Mouse (Mus musculus) thymus, postnatal 0 days (tissue): ENCODE measurements around the gene Serinc3. TPM values are rescaled to one million over a fixed set of nuclear protein-coding genes. Genes with fewer than 3 reads are reported as not detected.
A peak's percentile ranks its signal among the peaks of the same experiment; 100 is the strongest.
"Not testable (repeated sequence)": the region's sequence is repeated elsewhere in the genome, so short reads cannot be mapped to it uniquely, and the experiment has no call there.

Source experiments
- DNase-seq: peaks from one replicate; pipeline ENCODE4 v3.0.0-alpha.2; 2015; ENCODE audit warnings: low spot score
- polyA plus RNA-seq: library from polyadenylated mRNA; unstranded; fragments of >200 nt; fragmentation: Nextera tagmentation; extraction: Ambion mirVana; gene quantifications from 2 replicates; pipeline ENCODE4 v1.2.1, GENCODE M21; 2015

The Serinc3 gene
- polyA plus RNA-seq, 1 experiment from 2014 or later = 74.1 TPM

DNA sequence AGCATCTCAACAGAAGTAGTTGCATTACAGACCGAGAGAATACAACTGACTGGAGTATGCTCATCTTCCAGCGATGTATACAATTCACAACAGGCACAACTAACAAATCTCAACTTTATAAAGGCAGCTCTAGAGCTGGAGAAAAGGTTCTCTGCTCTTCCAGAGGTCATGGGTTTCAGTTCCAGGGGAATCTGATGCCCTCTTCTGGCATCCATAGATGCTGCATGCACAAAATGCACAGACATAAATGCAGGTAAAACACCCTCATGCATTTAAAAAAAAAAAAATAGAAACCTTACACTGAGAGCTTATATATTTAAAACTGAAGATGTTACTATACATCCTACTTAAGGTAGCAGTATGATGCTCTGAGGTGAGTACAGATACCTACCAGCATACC is 13.2 kb downstream of the Serinc3 start:
- no peak for DNase-seq

DNA sequence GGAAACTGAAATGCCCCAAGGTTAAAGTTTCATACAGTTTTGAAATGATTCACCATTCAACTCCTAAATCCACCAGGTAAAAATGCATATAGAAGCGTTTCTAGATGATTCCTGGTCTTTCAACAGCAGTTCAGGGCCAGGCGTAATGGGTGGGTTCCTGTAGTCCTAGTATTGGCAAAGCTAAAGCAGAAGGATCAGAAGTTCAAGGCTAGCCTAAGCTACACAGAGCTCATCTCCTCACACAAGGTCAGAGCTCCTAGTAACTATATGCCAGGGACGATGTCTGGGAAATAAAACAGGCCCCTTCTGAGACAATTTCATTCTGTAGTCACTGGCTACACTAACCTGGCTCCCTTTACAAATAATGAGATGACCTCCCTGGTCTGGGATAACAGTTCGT is 13.7 kb downstream of the Serinc3 start:
- no peak for DNase-seq

DNA sequence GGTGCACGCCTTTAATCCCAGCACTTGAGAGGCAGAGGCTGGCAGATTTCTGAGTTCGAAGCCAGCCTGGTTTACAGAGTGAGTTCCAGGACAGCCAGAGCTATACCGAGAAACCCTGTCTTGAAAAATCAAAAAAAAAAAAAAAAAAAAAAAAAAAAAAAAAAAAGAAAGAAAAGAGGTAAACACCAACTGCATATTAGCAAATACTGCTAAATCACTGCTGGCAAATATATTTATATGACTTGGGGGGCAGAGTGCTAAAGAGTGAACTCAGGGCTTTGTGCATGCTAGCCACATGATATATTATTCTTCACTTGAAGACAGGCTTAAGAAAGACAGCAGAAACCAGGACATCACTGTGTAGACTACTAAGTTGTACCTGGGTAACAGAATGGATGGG is 23.5 kb downstream of the Serinc3 start:
- DNase-seq = not testable (repeated sequence)

DNA sequence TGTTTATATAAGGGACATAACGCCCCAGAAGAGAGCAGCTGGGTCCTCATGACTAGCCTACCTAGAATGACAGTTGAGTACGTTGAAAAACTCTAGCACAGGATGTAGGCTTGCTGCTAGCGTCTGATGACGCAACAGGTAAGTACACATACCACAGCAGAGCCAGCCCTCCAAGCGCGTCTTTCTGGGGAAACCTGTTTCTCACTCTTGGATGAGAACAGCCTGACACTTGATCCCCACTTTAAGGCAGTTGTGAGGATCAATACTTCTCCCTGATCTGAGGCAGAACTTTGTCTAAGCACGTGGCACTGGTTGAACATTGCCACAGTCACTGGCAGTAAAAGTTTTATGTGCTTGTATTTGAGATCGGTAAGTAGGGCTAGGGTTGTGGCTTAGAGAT is 24.5 kb downstream of the Serinc3 start:
- DNase-seq = no peak

DNA sequence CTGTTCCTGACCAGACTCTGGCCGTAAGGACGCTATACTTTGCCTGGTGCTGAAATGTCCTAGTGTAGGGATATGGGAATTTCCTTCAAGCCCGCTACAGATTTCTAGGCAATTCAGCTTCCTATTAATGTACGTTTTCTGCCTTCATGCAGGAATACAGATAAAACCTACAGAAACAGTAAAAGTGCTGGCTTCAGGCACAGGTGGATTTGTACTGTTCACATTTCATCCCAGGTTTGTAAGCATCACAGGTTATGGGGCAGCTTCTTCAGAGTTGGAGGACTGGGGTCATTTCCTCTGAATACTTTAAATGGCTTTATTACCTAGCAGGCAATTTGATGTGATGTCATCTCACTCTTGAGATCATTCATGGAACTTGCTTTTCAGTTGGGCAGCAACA is 27.1 kb downstream of the Serinc3 start:
- DNase-seq = no peak

DNA sequence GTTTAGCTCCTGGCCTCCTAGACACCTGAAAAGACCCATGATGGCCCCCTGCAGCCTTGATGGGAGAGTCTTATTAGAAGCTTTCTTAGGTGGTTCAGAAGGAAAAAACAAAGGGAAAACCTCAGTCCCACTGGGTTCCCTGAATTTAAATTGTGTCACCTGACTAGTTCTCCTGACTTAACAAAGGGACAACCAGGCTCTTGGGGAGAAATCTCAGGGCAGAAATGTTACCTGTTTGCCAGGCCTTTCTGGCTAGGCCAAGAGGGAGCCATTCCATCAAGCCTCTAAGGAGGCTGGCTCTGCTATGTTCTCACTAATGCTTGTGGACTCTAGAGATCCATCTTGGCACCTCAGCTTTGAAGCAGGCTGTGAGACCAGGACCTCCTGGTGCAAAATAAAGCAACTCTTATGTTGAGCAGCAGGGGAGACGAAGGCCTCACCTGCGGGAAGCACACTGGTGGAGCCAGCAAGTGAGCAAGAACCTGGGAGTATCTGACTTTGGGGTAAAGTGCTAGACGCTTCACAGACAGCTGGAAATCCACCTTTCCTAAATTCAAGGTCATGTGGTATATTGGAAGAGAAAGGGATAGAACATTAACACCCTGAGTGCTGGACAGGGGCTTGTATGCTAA is 27.6 kb downstream of the Serinc3 start:
- no peak for DNase-seq

DNA sequence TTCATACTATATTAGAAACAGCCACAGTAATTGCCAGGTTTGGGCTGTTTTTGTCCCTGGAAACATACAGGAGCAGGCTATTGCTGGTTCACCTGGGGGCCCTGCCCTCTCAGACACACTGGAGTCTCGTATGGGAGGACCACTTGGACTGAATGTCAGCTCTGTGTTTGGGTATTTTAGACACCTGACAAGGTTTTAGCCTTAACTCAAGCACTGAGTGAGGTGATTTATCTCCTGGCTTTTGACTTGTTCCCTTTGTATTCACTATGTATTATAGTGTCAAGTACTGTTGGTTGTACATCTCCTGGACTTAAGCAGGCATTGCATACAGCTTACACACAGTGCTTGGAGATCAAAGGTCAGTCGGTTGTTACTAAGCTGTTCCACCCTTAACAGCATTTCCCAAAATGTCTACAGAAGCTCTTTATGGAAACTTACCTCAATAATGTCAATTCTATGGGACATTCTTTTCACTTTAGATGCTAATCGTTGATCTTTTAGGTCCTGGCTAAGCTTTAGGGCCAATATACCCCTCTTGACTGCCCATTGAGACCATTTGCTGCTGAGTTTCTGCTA is 28.2 kb downstream of the Serinc3 start:
- no peak for DNase-seq

DNA sequence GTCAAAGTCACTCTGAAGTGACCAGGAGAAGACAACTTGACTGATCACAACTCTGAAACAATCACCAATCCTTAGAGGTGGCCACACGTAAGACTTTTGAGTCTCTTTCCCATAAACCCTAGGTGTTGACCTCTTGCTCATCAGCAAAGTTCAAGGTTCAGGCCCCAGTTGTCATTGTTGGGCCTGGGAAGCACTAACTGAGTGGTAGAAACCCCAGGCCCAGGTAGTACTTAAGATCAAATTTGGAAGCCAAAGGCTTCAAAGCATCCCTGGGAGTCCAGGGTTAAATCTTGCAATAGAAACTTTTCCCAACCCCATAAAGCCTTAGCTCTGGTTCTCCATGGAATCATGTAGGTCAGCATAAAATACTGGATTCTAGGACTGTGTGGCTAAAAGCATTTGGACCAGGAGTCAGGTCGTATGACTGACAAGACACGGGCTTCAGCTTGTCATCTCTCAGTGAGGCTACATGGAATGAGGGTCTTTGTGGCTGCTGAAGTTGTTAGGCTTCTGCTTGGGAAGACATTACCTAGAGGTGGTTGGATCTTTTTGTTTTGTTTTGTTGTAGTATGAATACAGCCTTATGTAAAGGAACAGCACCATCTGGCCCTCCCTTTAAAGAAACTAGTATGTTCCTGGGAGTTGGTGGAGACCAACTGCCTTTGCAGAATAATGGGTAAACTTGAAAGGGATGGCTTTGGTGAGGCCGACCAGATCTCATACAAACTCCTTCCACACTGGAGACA is 28.9 kb downstream of the Serinc3 start:
- no peak for DNase-seq

DNA sequence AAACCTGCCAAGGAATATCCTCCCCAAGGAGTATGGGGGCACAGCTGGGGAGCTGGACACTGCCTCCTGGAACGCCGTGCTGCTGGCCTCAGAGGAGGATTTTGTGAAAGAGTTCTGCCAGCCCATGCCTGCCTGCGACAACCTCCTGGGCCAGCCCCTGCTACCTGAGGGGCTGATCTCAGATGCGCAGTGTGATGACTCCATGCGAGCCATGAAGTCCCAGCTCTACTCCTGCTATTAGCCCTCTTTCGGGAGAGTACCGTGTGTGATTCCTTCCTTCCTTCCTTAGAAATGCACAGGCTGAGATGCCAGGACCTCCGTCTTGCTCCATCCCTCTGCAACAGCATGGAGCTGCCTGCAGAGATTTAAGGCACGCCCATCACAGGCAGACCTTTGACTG is 29.5 kb downstream of the Serinc3 start:
- no peak for DNase-seq

DNA sequence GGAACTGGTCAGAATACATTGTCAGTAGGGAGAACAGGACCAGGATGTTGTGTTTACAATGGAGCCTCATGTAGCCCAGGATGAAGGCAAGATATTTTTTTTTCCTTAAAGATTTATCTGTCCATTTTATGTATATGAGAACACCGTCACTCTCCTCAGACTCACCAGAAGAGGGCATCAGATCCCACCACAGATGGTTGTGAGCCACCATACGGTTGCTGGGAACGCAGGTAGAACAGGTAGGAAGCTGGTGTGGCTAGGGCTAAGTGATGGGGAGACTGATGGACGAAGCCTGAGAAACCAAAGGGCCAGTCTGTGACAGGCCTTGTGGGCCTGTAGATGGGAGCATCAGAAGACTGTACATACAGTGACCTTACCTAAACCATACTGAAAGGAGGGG is 30.9 kb downstream of the Serinc3 start:
- DNase-seq = no peak

DNA sequence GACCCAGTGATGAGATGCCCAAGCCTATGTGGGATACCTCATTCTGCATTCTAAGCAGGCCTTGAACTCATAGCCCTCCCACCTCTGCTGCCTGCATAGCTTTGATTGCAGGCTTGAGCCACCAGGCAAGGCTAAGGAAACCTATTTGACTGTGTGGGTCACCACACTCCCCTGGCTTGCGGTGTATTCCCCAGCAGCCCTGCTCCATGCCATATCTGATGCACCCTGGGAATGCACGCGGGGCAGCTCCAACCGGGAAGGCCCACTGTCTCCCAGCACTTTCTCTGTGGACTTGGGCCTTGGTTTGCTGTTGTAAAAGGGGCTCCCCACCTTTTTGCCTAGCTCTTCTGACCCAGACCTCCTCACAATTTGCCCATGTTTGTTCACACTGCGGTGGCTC is 31.7 kb downstream of the Serinc3 start:
- no peak for DNase-seq

DNA sequence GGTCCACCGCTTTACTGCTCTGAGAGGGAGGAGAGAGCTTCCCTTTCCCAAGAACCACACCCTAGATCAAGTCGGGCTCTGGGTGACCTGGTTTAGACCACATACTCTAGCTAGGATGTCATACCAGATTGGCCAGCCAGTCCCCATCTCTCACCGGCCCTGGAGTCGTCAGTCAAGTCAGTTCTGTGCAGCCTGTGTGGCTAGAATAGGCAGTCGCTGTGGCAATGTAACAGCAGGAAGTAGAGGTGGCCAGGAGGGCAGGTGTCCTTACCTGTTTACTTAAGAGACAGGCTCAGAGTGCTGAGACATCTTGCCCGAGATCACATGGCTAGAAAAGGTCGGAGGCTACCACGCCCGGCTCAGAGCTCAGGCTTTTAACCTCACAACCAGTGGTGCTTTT is 33.8 kb downstream of the Serinc3 start:
- DNase-seq = no peak

DNA sequence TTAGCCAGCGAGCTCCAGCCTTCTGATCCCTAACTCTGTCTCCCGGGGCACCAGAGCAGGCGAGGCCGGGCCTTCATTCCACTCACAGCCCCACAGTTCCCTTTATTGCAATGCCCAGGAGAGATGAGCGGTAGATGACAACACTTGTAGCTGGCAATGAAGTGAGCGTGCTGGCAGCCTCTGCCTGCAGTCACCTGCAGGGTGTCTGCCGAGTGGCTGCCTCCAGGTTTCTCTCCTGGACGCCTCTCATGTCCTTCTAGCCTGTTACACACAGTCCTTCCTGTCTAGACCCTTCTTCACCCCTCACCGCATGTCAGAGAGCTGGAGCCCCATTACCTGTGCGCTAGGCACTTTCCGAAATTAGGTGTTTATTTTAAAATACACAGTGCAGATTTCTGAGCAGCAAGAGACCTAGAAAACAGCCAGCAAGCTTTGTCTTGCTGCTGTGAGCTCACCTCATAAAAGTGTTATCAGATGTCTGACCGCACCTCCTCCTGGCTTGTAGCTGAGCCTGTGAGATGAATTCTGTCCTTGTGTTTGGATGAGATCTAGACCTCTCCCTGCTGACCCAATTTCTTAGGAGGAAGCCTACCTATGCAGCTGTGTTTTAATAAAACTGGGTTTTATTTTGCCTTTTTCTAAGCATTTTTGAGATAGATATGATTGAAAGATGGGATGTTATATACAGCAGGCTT is 35.5 kb downstream of the Serinc3 start:
- no peak for DNase-seq

DNA sequence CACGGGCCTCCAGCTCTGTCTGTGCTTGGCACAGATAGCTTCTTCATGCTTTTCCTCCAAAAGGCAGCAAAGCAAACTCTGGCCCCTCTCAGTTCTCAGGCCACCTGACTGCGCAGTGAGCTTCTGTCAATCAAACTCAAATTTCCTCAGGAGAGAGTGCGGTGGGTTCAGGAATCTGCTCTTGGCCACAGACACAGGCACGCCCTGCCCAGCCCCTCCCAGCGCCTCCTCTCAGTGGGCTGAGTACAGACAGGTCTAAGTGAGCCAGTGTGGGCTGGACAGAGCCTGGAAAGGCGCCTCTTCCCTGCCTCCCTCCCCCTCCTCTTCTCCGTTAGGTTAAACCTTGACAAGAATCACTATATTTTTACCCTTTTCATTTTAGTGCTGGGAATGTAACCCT is 36.9 kb downstream of the Serinc3 start:
- DNase-seq = no peak

DNA sequence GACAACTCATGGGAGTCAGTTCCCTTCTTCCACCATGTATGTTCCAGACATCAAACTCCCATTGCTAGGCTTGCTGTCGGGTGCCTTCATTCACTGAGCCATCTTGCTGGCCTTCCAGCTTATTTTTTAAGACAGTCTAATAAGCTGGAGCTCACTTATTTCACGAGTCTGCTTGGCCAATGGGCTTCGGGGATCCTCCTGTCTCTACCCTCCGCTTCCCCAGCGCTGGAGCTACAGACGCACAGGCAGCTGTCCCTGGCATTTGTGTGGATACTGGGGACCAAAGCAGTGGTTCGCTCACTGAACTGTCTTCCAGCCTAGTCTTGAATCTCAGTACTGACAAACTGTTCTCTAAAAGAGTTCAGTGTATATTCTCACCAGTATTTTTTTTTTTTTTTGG is 38.8 kb downstream of the Serinc3 start:
- DNase-seq = no peak

DNA sequence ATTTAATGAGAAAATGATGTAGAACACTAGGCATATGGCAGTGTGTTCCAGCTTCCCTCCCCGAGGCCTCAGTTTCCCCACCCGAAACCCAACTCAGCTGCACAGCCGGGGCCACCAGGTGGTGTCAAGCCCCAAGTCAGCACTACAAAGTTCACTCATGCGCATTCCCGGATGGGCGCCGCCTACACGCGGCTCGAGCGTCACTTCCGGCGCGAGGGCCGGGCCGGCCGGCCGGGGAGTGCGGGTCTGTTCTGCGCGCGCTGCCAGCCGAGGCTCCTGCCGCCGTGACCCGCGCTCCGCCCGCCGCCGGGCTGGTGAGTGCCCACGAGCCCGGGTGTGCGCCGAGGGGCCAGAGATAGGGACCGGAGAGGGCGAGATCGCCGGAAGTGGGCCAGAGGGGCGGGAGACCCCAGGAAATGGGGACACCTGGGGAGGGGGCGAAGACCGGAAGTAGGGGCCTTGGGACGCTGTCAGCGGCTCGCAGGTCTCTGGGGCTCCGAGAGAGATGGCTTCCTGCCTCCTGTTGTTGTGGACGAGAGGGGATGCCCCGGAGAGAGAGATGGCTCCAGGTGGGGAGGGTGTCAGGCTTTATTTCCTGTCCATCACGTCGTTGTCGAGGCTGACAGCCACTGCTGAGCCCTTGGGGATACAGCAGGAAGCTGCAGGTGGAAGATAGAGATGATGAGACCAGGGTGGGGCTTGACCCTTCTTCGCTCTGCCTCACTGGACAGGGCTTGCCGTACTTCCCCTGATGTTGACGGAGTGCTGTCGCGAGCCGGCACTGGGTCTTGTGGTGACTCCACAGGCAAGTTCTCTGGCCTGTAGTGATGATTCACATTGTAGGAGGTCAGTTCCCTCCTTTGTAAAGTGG is 42.6 kb downstream of the Serinc3 start, which contains the start of gene Ttpal:
Gene Ttpal (plus strand): TSS at position 214 of the 871 bp plus-strand sequence.
- peak; percentile 91 for DNase-seq

DNA sequence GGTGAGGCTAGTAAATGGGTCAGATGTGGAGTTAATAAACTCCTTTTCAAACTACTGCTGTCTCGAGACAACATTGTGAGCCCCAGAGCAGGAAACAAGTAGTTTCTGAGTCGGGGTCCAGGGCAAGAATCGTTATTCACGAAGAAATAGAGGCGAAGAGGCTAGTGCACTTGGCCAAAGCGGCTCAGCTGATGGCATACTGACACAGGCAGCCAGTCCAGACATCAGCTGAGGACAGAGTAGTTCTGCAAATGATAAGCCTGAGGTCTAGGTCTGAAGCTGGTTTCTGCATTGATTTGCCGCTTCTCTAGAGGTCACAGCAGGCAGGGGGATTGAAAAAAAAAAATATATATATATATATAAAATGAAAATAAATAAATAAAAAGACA is 43.2 kb downstream of the Serinc3 start:
- no peak for DNase-seq

DNA sequence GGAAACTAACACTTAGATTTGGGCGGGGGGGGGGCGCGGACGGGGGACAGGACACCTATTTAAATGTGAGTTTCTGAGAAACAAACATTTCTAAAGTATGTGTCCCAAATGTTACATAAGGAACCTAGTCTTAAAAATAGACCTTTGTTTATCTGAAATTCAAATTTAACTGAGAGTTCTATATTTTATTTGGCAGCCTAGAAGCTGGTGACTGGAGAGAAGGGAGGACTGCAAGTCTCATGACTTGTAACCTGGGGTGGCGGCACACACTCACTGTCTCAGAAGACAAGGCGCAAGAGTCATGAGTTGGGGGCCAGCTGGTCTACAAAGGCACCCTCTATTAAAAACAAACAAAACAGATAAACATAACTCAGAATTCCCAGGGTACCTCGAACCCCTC is 43.9 kb downstream of the Serinc3 start:
- DNase-seq = no peak

DNA sequence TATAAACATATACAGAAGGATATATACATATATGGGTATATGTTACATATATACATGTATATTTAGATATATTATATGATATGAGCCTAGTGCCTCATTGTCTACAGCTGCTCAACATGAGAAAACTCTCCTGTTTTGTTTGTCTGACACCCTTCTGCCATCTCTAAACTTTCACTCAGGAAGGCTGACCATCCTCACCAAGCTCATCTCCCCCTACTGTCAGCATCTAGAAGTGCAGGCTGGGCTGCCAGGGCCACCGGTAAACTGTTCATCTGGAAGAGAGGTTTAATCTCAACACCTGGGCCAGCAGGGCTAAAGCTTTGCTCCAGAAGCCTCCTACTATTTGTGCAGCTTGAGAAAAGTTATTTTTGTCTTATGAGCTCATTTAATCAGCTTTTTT is 45.7 kb downstream of the Serinc3 start:
- DNase-seq = peak; percentile 77

DNA sequence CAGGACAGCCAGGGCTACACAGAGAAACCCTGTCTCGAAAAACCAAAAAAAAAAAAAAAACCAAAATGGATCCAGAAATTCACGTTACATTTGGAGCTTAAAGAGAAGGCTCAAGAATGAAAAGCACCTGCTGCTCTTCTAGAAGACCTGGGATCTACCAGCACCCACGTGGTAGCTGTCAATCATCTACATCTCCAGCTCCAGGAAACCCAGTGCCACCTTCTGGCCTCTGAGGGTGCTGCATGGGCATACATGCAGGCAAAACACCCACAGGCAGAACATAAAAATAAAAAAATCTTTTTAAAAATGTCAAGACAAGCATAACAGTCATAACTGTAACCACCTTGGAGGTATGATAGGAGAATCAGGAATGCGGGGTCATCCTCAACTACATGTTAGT is 47.3 kb downstream of the Serinc3 start:
- DNase-seq = peak; percentile 84

DNA sequence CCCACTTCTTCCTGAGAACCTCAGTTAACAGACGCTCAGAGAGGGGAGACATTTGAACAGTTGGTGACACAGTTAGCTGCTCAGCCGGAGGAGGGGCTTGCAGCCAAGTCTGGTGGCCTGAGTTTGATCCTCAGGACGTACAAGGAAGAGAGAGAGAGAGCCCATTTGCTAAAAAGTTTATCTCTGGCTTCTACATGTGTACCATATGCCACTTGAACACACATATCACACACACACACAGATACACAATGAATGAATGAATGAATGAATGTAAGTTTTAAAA is 48.1 kb downstream of the Serinc3 start:
- DNase-seq = no peak
